In the genomic region with DNA sequence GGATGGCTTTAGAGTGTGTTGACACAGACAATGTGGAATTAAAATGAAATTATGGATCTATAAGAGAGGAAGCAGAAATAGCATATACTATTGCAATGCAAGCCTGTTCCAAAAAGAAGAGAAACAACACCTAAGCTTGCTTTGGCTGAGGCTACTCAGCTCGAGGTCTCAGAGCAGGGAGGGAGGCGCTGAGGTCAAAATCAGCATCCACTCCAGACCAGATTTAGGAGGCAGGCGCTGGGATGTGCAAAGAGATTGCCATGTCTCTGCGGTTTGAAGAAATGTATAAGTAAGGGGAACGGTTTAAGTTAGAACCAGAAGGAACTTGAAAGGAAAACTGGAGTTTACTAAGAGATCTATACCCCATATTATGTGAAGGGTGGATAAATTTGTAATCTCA, we compare ENCODE assay signal across 16 mouse cellular contexts. TPM values are rescaled to one million over a fixed set of nuclear protein-coding genes. Genes with fewer than 3 reads are reported as not detected.
A peak's percentile ranks its signal among the peaks of the same experiment; 100 is the strongest.
DNase-seq lines count a peak whose midpoint lies in the region; ATAC-seq and TF ChIP-seq lines count a peak whose summit lies in the region.
"Had no signal": no experiment of that assay in that cellular context is flagged by ENCODE, and none has a peak within 500 bp of the region (broad histone marks: within the 10 kb centered on the region; RNA-seq: fewer than 3 reads in every experiment).

No protein-coding gene starts in this region.

- no peaks in the 10 kb centered on the region; the same call in 1 of the 2 replicates for H3K27me3 ChIP-seq in kidney, adult 2 months (replicated peaks; ENCODE audit: control insufficient read depth, insufficient read depth, low read length)
- no peaks in the 10 kb centered on the region for H3K27me3 ChIP-seq in lung, embryonic 14.5 days (ENCODE audit: insufficient read depth, low read length)
- no peaks in the 10 kb centered on the region for H3K27me3 ChIP-seq in liver, postnatal 0 days (ENCODE audit: insufficient read depth, low read length)
- H3K27me3 ChIP-seq: limb, embryonic 12.5 days had no signal

- H3K27ac ChIP-seq in gastrocnemius, adult 2 months, result peak overlapping the region; percentile 84
- H3K27ac ChIP-seq in kidney, adult 2 months (ENCODE audit: insufficient read depth, low read depth, low read length), result peak overlapping the region; percentile 87
- H3K27ac ChIP-seq in lung, embryonic 14.5 days (ENCODE audit: low read depth), result no peak overlapping the region
- H3K27ac ChIP-seq in liver, postnatal 0 days (ENCODE audit: low read depth), result no peak overlapping the region
- H3K27ac ChIP-seq: hindbrain, embryonic 14.5 days; limb, embryonic 12.5 days had no signal

- H3K4me2 ChIP-seq in lung, embryonic 14.5 days, result peak overlapping the region; percentile 13; the same call in 1 of the 2 replicates
- no peak overlapping the region for H3K4me2 ChIP-seq in liver, postnatal 0 days (ENCODE audit: low read depth, low read length)
- H3K4me2 ChIP-seq: hindbrain, embryonic 14.5 days; limb, embryonic 12.5 days had no signal

- H3K4me3 ChIP-seq in gastrocnemius, adult 2 months, result peak overlapping the region; percentile 68
- peak overlapping the region; percentile 42 for H3K4me3 ChIP-seq in kidney, adult 2 months (ENCODE audit: insufficient read depth, low read depth, low read length)
- H3K4me3 ChIP-seq in lung, embryonic 14.5 days (ENCODE audit: low read depth, low read length), result peak overlapping the region; percentile 19
- H3K4me3 ChIP-seq in liver, postnatal 0 days (ENCODE audit: low read depth, low read length), result peak overlapping the region; percentile 18
- H3K4me3 ChIP-seq: limb, embryonic 12.5 days had no signal

- ATAC-seq in lung, embryonic 14.5 days (ENCODE audit: insufficient read depth), result no peak
- no peak for ATAC-seq in liver, postnatal 0 days
- ATAC-seq: forebrain, embryonic 14.5 days had no signal

- TF ChIP-seq POLR2A in kidney, adult 2 months (IDR thresholded peaks at IDR 0.05; ENCODE audit: low read depth, low read length), result no peak

- H3K36me3 ChIP-seq in kidney, adult 2 months (ENCODE audit: control insufficient read depth, insufficient read depth, low read length), result no peaks in the 10 kb centered on the region
- no peaks in the 10 kb centered on the region for H3K36me3 ChIP-seq in lung, embryonic 14.5 days (ENCODE audit: insufficient read depth)
- no peaks in the 10 kb centered on the region for H3K36me3 ChIP-seq in liver, postnatal 0 days (replicated peaks; ENCODE audit: insufficient read depth, low read length)
- H3K36me3 ChIP-seq: limb, embryonic 12.5 days had no signal

- intact Hi-C loops in gastrocnemius, adult 2 months (cut with DNase I), result loop anchor here (10.0 kb wide), 1 partner anchor 80 kb away; no protein-coding TSS in a partner anchor

- peak overlapping the region; percentile 17; the same call in 1 of the 2 replicates for H3K9ac ChIP-seq in lung, embryonic 14.5 days
- no peak overlapping the region for H3K9ac ChIP-seq in liver, postnatal 0 days (replicated peaks)
- H3K9ac ChIP-seq: hindbrain, embryonic 14.5 days; limb, embryonic 12.5 days had no signal

- no peak for TF ChIP-seq CTCF in gastrocnemius, adult 2 months (IDR thresholded peaks at IDR 0.05)
- TF ChIP-seq CTCF in kidney, adult 2 months (conservative IDR thresholded peaks at IDR 0.05; ENCODE audit: insufficient read depth, insufficient read length, low read depth, low read length), result no peak
- TF ChIP-seq CTCF in lung, embryonic 14.5 days (IDR thresholded peaks at IDR 0.05; ENCODE audit: low read depth), result no peak
- TF ChIP-seq CTCF in liver, postnatal 0 days (IDR thresholded peaks at IDR 0.05; ENCODE audit: low read depth), result no peak

- no peaks in the 10 kb centered on the region for H3K9me3 ChIP-seq in lung, embryonic 14.5 days (ENCODE audit: low read depth, low read length)
- H3K9me3 ChIP-seq in liver, postnatal 0 days (ENCODE audit: low read length), result no peaks in the 10 kb centered on the region
- H3K9me3 ChIP-seq: limb, embryonic 12.5 days had no signal

- TF ChIP-seq EP300 in liver, postnatal 0 days (IDR thresholded peaks at IDR 0.05; ENCODE audit: low read depth), result no peak

- H3K4me1 ChIP-seq in kidney, adult 2 months (ENCODE audit: control insufficient read depth, insufficient read depth, low read length), result no peaks in the 10 kb centered on the region
- no peaks in the 10 kb centered on the region for H3K4me1 ChIP-seq in lung, embryonic 14.5 days (ENCODE audit: insufficient read depth)
- no peaks in the 10 kb centered on the region for H3K4me1 ChIP-seq in liver, postnatal 0 days (ENCODE audit: insufficient read depth)
- H3K4me1 ChIP-seq: limb, embryonic 12.5 days had no signal

- 53% methylated on average over 5 of the region's 5 CpGs for WGBS in kidney, adult 2 months
- WGBS in lung, embryonic 14.5 days, result 54% methylated on average over 5 of the region's 5 CpGs
- WGBS in liver, postnatal 0 days (ENCODE audit: insufficient replicate concordance), result 37% methylated on average over 5 of the region's 5 CpGs

- DNase-seq in gastrocnemius, adult 2 months, result no peak
- DNase-seq in gastrocnemius, adult 8-10 months (ENCODE audit: low spot score in 2 of 2), result no peak
- no peak for DNase-seq in kidney, adult 2 months
- no peak for DNase-seq in kidney, postnatal 14 days
- DNase-seq in lung, embryonic 14.5 days, result no peak
- DNase-seq in lung, postnatal 36 days, result no peak
- DNase-seq in liver, postnatal 0 days, result no peak
- DNase-seq in neural tube, embryonic 10.5 days (ENCODE audit: extremely low spot score, low spot score), result no peak
- DNase-seq: cerebellum, adult 18-20 months; kidney, adult 8-10 months; thymus, adult 18-20 months had no signal

RNA-seq across cellular contexts. Expression of gene Myct1, which starts 0.9 kb away (rescaled TPM):
- 1 to 10 TPM; 3.2 to 3.6 TPM for total RNA-seq in gastrocnemius, adult 2 months (2021)
- total RNA-seq in gastrocnemius, adult 8-10 months (2022), result 1 to 10 TPM; 2.6 to 3.5 (median 2.8) TPM
- polyA plus RNA-seq in kidney, adult 2 months (2012; rRNA removed), result 3.4 and 3.8 TPM in 2 replicates
- polyA plus RNA-seq in lung, embryonic 14.5 days (2014; fragmentation: Nextera tagmentation; extraction: Ambion mirVana), result 7.8 and 8.9 TPM in 2 replicates
- 3.3 and 3.5 TPM in 2 replicates for polyA plus RNA-seq in liver, postnatal 0 days (2015; fragmentation: Nextera tagmentation; extraction: Ambion mirVana)

RNA-seq across cellular contexts. Expression of gene Syne1, which starts 43.2 kb away (rescaled TPM):
- 10 to 100 TPM; 54.5 to 67.7 TPM for total RNA-seq in gastrocnemius, adult 2 months (2021)
- 10 to 100 TPM; 46.7 to 73.1 (median 66.3) TPM for total RNA-seq in gastrocnemius, adult 8-10 months (2022)
- 10.2 and 12.3 TPM in 2 replicates for polyA plus RNA-seq in kidney, adult 2 months (2012; rRNA removed)
- polyA plus RNA-seq in lung, embryonic 14.5 days (2014; fragmentation: Nextera tagmentation; extraction: Ambion mirVana), result 7.9 and 9.0 TPM in 2 replicates
- polyA plus RNA-seq in liver, postnatal 0 days (2015; fragmentation: Nextera tagmentation; extraction: Ambion mirVana), result 4.4 and 5.2 TPM in 2 replicates

RNA-seq across cellular contexts. Expression of gene Vip, which starts 44.6 kb away (rescaled TPM):
- not detected for total RNA-seq in gastrocnemius, adult 2 months (2021)
- not detected for total RNA-seq in gastrocnemius, adult 8-10 months (2022)
- polyA plus RNA-seq in kidney, adult 2 months (2012; rRNA removed), result not detected in 2 replicates
- 0.16 TPM in 1 of 2 replicates, not detected in the other for polyA plus RNA-seq in lung, embryonic 14.5 days (2014; fragmentation: Nextera tagmentation; extraction: Ambion mirVana)
- not detected in 2 replicates for polyA plus RNA-seq in liver, postnatal 0 days (2015; fragmentation: Nextera tagmentation; extraction: Ambion mirVana)
- total RNA-seq: gastrocnemius, adult 18-20 months; neutrophil, adult 5-6 weeks had no signal
- polyA plus RNA-seq: forebrain, embryonic 14.5 days; limb, embryonic 12.5 days had no signal

Comparison
In these comparisons a context has a peak if more than half of its experiments do, and no peak if none do; other contexts are left out.
1. H3K27ac ChIP-seq: peak in gastrocnemius, adult 2 months (single experiment) and kidney, adult 2 months (single experiment); none in lung, embryonic 14.5 days (single experiment) and liver, postnatal 0 days (single experiment).
2. H3K4me3 ChIP-seq: peak in every context shown above with its lines; median percentile 68 in gastrocnemius, adult 2 months; 42 in kidney, adult 2 months; 19 in lung, embryonic 14.5 days; 18 in liver, postnatal 0 days.